Mouse (Mus musculus): ENCODE measurements around the gene Coa7.

- TF ChIP-seq CTCF (IDR thresholded peaks at IDR 0.05; ENCODE audit: borderline replicate concordance, control insufficient read depth, extremely low read depth, insufficient read depth, low read length, poor library complexity) (no peak), POLR2A (IDR thresholded peaks at IDR 0.05; ENCODE audit: control insufficient read depth, extremely low read depth, insufficient read depth, low read length, poor library complexity) (no peak)
These were observed 41.3 kb downstream of the Coa7 start for GRCm38 (mm10) chr4:108369254-108369653.

Measured in thymus, adult 2 months (tissue).